Mouse (Mus musculus) frontal cortex, postnatal 36 days (tissue): ENCODE measurements around the gene Gins1.
"Not testable (repeated sequence)": the region's sequence is repeated elsewhere in the genome, so short reads cannot be mapped to it uniquely, and the experiment has no call there.

ENCODE experiments used
- DNase-seq, 2 experiments: peaks; one replicate each; pipeline ENCODE4 v3.0.0; 2022; ENCODE audit warnings: low spot score in 2 of 2

The Gins1 gene

GRCm38 (mm10) chr2:150910295-150910881, 5.2 kb downstream of the Gins1 start:
- DNase-seq, result no peak

DNA sequence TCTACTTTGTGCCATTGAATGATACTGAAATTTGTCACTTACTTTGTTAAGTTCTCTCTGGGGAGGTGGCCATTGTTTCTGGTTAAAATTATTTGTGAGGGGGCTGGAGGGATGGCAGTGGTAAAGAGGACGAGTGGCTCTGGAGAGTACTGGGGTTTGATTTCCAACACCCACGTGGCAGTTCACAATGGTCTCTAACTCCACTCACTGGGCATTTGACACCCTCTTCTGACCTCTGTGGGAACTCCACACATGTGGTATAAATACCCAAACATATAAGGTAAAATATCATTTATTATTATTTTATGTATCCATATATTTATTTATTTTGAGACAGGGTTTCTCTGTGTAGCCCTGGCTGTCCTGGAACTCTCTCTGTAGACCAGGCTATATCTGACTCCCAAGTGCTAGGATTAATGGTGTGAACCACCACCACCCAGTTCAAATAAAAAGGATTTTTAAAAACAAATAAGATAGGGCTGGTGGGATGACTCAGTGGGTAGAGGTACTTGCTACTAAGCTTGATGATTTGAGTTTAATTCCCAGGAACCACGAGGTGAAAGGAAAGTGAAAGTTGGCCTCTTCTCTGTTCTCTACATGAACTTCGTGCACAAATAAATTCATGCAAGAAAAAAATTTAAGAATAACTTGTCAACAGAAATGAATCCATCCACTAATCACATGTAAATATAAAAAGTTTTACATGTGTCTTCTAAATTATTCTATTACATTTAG, 9.7 kb downstream of the Gins1 start:
- no peak for DNase-seq

DNA sequence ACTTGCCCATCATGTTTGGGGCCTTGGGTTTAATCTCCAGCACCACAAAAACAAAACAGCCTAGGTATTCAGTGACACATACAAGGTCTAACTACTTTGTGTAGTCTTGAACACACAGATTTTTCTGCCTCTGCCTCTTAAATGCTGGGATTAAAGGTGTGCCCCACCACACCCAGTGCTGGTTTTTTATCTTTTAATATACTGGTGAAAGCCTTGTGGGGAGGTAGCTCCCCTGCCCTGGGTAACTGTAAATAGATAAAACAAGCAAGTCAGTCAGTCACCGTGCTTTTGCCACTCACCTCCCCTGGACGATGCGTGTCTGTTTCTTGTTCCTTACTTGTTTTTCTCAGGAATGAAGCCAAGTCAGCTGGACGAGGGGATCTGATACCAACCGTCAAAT, 10.6 kb downstream of the Gins1 start:
- no peak for DNase-seq

- no peak for DNase-seq
These were observed 13.5 kb downstream of the Gins1 start for GRCm38 (mm10) chr2:150918720-150919119.

DNA sequence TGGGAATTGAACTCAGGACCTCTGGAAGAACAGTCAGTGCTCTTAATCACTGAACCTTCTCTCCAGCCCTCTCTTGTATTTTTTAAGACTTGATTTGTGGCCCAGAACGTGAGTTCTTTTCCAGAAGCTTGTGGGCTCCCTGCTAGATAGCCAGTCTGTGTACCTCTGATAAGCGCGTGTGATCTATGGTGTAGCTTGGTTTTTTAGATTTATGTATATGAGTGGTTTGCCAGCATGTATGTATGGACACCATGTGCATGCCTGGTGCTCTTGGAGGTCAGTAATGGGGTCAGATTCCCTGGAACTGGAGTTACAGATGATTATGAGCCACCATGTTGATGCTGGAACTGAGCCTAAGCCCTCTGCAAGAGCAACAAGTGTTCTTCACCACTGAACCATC, 15.3 kb downstream of the Gins1 start:
- no peak for DNase-seq

GRCm38 (mm10) chr2:150921697-150922096, 16.5 kb downstream of the Gins1 start:
- no peak for DNase-seq

DNA sequence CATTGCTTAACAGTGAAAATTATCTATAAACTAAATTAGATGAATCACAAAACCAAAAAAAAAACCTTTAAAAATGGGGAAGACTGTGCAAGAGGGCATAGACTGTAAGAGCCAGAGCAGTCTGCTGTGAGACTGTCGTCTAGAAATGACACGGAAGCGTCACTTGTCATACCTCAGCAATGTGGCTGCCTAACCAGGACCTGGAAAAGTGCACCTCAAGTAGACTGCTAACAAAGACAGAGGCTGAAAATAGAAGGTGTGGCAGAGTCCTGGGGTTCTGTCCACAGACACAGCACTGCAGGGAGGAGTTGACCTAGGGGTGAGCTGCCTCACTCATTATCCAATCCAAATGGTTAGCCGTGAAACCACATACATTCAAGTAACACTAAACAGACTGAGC, 17.0 kb downstream of the Gins1 start:
- no peak for DNase-seq

GRCm38 (mm10) chr2:150923026-150923425, 17.8 kb downstream of the Gins1 start:
- no peak for DNase-seq

DNA sequence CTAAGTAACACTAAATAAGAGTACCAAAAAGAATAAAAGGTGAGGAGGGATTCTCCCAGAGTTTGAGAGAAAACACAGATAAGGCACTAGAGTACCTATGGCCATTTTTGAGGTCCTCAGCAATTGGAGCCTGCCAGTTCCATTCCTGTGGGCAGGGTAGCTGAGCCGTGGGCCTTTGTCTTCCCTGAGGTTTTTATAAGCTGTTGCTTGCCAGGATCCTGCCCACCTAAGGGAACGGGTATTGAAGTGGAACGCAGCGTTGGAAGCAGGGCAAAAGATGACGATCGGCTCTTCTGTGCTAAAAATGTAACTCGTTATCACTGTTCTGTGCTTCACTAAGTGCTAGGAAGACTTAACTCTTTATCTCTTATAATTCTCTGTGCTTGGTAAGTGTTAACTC, 18.3 kb downstream of the Gins1 start:
- DNase-seq, result no peak

DNA sequence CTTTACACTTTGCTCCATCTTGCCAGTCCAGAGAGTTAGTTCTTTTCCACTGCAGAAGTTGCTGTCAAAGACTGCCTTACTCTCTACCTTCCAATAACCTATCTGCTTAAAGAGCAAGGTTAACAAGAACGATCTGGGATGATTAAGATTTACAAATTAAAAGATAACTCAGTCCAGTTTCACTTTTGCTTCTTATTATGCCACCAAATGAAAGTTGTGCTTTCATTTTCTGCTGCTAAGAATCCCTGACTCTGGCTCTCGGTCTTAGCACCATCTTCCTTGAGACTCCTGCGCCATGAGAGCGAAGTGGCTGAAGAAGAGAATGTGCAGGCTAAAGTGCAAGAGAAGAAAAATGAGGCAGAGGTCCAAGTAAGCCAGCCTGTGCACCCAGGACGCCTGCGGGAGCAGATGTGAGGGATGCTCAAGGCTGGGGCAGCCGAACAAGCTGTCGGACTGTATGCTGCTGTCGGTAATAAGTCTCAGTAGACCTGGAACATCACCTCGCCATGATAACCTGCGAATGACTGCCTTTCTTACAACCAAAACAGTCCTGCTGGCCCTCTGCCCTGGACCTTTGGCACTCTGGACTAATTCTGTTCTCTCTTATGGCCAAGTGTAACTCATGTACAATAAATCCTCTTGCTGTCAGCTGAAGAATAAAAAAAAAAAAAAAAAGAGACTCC, 22.0 kb downstream of the Gins1 start:
- DNase-seq, result no peak

GRCm38 (mm10) chr2:150929156-150929555, 24.0 kb downstream of the Gins1 start:
- DNase-seq, result no peak

GRCm38 (mm10) chr2:150930806-150931205, 25.6 kb downstream of the Gins1 start:
- DNase-seq, result no peak

- no peak for DNase-seq
These were observed 28.3 kb downstream of the Gins1 start for GRCm38 (mm10) chr2:150933482-150933881.

- no peak for DNase-seq
These were observed 29.5 kb downstream of the Gins1 start for GRCm38 (mm10) chr2:150934659-150935058.

- DNase-seq, result no peak
These were observed 38.8 kb downstream of the Gins1 start for GRCm38 (mm10) chr2:150944017-150944416.

DNA sequence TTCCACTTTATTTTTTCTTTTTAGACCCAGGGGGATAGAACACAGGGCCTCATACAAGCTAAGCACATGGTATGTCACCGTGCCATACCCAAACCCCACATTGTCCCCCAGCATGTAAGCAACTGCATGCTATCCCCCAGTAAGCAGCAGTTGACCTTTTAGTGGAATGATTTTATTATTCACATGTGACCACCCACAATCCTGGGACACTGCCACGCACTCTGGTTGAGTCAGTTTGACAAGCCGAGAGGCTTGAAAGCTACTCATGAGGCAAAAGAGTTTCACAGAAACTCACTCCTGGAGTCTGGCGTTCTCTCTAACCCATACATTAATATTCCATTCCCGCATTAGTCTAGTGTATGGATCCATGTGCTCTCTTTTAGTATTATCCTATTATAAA, 42.1 kb downstream of the Gins1 start:
- not testable (repeated sequence) for DNase-seq

DNA sequence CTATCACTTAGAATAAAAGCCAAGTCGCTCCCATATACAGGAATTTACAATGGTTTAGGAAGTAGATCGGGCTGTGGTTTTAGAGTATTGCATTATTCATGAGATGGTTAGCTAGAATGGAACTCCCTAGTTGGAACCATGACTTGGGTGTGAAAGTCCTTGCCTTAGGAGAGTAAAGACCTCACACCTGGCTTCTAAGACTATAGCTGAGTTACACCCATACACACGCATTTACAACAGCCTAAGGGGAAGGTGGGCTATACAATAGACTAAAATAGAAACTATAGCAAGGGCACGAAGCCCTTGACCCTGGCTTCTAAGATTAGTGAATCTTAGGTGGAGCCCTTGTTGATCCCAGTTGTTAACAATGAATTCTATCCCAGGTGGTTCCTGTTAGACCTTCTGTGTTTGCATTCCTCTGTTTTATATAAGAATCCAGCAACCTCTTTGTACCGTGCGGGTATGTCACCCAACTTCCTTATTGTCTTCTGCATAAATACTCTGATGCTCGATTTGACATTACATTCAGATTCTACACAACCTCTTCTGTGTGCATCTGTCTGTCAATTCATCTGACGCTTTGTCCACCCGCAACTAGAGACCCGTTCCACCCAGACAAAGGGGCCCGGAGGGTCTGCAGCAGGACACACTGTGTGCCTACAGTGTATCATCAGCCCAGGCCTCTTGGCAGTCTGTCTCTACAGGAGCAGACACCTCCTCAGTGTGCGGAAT, 42.8 kb downstream of the Gins1 start:
- not testable (repeated sequence) for DNase-seq

GRCm38 (mm10) chr2:150948786-150949185, 43.6 kb downstream of the Gins1 start:
- no peak for DNase-seq

- DNase-seq, result no peak
These were observed 44.5 kb downstream of the Gins1 start for GRCm38 (mm10) chr2:150949652-150950051.

- no peak for DNase-seq
These were observed 44.9 kb downstream of the Gins1 start for GRCm38 (mm10) chr2:150950056-150950455.

DNA sequence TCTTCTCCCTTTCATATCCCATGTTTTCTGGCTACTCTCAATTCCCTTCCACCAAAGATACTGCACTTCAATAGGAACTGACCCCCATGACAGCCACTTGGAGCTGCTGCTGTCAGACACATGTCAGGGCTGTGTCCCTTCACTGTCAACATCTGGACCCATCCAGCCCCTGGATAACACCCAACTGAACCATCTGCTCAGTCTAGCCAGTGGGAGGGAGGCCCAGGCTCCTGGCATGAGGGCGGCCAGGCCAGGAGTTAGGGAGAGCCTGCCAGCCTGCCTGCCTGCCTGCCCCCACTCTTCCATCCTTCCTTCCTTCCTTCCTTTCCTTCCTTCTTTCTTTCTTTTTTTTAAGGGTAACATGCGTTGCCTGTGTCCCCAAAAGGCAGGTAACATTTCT, 46.0 kb downstream of the Gins1 start:
- no peak for DNase-seq

DNA sequence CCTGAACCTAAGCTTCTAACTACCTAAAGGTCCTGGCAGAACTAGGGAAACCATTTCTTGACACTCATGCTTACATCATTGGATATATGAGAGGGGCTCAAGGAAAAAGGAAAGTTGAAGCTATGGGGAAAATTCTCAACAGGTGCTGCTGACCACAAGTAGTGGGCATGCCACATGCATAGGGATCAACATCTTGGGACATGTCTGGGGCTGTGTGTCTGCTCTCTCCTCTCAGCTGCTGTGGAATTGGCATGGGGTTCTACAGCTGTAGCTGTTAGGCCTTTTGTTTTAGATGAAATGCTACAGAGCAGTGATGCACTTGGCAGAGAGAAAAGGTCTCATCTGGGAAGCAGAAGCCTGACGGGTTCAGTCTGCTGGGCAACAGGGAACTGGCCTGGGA, 50.7 kb downstream of the Gins1 start:
- no peak for DNase-seq
